Mouse (Mus musculus): ENCODE data around the gene Padi3.

GRCm38 (mm10) chr4:140843670-140844280 is 33.3 kb upstream of the Padi3 start:
- TF ChIP-seq EP300 (IDR thresholded peaks at IDR 0.05; ENCODE audit: low read depth) (no peak), CTCF (IDR thresholded peaks at IDR 0.05; ENCODE audit: low read depth) (no peak)
